Mouse (Mus musculus) monocyte, adult 5-6 weeks (primary cell): ENCODE data around the gene Sfswap. TPM values are rescaled to one million over a fixed set of nuclear protein-coding genes. Genes with fewer than 3 reads are reported as not detected.

Source experiments
- ATAC-seq: fragments of 153-309, 156-312 bp; replicated peaks from 2 replicates; pipeline ENCODE4 v1.8.0; 2017; ENCODE audit warnings: mild to moderate bottlenecking; ENCODE audit not compliant: low TSS enrichment, insufficient number of reproducible peaks, severe bottlenecking, poor library complexity, low FRiP score
- total RNA-seq: library from RNA; stranded (forward); fragments of 200-1000, 200-491, 200-594 nt; gene quantifications from 3 replicates; pipeline ENCODE4 v1.2.3, GENCODE M21; 2017

The Sfswap gene
- total RNA-seq, 1 experiment from 2014 or later = 104 TPM

GRCm38 (mm10) chr5:129523166-129523565, 22.1 kb downstream of the Sfswap start:
- ATAC-seq = no peak

GRCm38 (mm10) chr5:129524751-129525150, 23.7 kb downstream of the Sfswap start:
- ATAC-seq = no peak

GRCm38 (mm10) chr5:129527162-129527561, 26.1 kb downstream of the Sfswap start:
- ATAC-seq = no peak

GRCm38 (mm10) chr5:129529571-129529970, 28.6 kb downstream of the Sfswap start:
- no peak for ATAC-seq

GRCm38 (mm10) chr5:129533731-129534130, 32.7 kb downstream of the Sfswap start:
- ATAC-seq = no peak

- ATAC-seq = no peak
These were observed 33.5 kb downstream of the Sfswap start for GRCm38 (mm10) chr5:129534500-129534899.

GRCm38 (mm10) chr5:129535021-129535420, 34.0 kb downstream of the Sfswap start:
- ATAC-seq = no peak

- ATAC-seq = no peak
These were observed 34.4 kb downstream of the Sfswap start for GRCm38 (mm10) chr5:129535431-129535830.

- ATAC-seq = no peak
These were observed 37.8 kb downstream of the Sfswap start for GRCm38 (mm10) chr5:129538826-129539225.

- ATAC-seq = no peak
These were observed 41.2 kb downstream of the Sfswap start for GRCm38 (mm10) chr5:129542236-129542635.

GRCm38 (mm10) chr5:129545787-129546186, 44.8 kb downstream of the Sfswap start:
- no peak for ATAC-seq

- ATAC-seq = no peak
These were observed 48.7 kb downstream of the Sfswap start for GRCm38 (mm10) chr5:129549716-129550115.

- no peak for ATAC-seq
These were observed 49.8 kb downstream of the Sfswap start for GRCm38 (mm10) chr5:129550790-129551189.

- ATAC-seq = no peak
These were observed 51.0 kb downstream of the Sfswap start for GRCm38 (mm10) chr5:129551991-129552390.

GRCm38 (mm10) chr5:129553642-129554041, 52.6 kb downstream of the Sfswap start:
- ATAC-seq = no peak

- ATAC-seq = no peak
These were observed 57.6 kb downstream of the Sfswap start for GRCm38 (mm10) chr5:129558591-129558990.

- ATAC-seq = no peak
These were observed 58.3 kb downstream of the Sfswap start for GRCm38 (mm10) chr5:129559283-129559682.

GRCm38 (mm10) chr5:129562342-129562741, 61.3 kb downstream of the Sfswap start:
- ATAC-seq = no peak

- no peak for ATAC-seq
These were observed 67.6 kb downstream of the Sfswap start for GRCm38 (mm10) chr5:129568596-129568995.

GRCm38 (mm10) chr5:129578201-129578600, 77.2 kb downstream of the Sfswap start:
- no peak for ATAC-seq

GRCm38 (mm10) chr5:129580046-129580445, 79.0 kb downstream of the Sfswap start:
- no peak for ATAC-seq
